Mouse (Mus musculus): ENCODE data around the gene Il17rc.
A peak's percentile ranks its signal among the peaks of the same experiment; 100 is the strongest.

Il17rc gene

DNA sequence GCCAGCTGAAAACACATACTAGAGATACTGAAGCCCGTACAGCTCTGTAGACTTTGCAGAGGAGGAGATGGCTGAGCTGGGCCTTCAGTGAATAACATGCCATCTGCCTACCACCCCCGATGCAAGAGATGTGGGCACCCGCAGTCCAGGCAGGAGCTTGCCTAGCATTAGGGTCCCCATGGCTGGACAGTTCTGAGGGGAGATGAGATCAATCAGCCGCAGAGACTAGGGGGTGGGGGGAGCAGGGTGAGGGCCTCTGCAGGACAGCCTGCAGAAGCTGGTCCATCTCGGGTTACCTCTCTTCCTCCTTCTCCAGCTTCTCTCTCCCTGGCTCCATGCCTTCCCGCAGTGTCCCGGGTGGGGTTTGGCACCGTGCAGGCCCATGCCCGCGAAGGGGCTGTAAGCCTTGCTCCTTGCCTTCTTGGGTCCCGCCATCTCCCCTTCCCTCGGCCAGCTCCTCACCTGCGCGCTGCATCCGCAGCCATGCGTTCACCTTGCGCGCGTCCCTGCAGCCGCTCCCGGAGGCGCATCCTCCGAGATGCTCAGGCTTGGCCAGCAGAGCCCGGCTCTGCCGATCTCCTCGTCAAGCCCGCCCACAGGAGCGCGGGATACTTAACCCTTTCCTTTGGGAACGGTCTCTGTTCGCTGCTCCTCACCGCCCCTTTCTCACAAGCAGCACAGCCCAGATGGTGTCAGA lies 30.3 kb downstream of the Il17rc start, which contains the start of gene Prrt3:
Gene Prrt3, minus strand, starts transcription at position 544 of the 697 bp plus-strand sequence.
- no peak for DNase-seq

DNA sequence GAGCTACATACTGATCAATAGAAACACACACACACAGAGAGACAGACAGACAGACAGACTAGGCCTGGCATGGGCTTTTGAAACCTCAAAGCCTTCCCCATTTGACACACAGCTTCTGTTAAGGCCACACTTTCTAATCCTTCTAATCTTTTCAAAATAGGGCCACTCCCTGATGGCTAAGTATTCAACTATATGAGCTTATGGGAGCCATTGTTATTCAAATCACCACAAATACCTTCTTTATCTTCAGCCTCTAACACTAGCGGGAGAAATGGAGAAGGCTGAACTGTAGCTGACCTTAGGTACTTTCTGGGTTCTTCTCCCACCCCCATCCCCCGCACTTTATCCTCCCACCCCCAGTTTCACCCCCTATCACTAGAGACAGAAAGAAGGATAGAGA lies 31.6 kb downstream of the Il17rc start:
- DNase-seq: no peak

DNA sequence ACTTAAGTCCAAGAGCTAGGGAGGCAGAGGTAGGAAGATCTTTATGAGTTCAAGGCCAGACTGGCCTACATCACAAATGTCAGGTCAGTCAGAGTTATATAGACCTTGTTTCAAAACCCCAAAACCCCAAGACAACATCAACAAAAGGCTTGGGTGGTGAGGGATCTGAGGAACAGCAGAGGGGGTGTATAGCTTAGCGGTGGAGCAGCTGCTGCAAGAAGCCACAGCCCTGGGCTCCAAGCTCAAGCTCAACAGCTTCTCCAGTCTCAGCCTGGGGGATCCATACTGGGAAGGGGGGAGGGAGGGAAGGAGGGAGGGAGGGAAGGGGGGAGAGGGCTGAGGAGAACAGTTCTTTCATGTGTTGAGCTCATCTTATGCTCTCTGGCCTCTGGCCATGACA lies 34.5 kb downstream of the Il17rc start:
- DNase-seq: no peak

DNA sequence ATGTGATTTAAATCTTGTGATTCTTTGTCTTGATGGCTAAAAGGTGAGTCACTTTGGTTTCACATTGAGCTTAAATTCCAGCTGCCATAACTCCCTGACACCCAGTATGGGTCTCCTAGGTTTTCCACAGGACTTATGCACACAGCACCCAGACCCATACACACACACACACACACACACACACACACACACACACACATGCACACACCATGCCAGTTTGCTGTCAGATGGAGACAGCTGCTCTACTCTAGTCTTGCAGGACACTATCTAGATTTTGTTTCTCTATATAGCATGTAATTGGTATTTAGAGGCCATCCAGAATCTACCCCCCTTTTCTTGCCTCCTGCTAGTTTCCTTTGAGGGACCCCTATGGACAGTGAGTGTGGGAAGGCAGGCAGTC lies 35.9 kb downstream of the Il17rc start:
- no peak for DNase-seq

DNA sequence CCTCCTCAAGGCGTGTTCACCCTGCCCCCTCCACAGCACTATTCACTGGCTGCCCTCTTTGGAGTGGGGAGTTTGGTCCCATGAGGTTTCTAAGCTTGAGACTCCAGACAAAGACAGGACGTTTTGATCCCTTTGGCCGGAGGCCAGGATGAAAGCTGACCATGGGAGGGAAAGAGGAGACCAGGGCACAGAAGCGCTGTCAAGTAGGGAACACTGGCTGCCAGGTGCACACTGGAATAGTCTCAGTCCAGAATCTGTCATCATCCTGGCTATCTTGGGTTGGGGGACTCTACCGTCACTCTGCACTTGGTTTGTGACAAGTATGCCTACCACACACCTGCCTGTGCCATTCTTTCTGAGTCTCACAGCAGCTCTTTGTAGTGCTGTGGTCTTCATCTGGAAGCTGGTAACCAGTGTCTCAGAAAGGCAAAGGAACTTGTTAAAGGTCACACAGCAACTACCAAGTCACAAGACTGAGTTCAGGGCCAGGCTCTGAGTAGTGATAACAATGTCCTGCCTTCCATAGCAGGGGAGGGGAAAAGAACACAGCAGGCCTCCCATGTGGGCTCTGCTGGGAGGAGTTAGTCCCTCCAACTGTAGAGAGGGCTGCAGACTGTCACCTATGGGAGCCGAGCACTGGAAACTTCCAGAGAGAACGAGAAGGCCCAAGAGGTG lies 37.2 kb downstream of the Il17rc start:
- no peak for DNase-seq

DNA sequence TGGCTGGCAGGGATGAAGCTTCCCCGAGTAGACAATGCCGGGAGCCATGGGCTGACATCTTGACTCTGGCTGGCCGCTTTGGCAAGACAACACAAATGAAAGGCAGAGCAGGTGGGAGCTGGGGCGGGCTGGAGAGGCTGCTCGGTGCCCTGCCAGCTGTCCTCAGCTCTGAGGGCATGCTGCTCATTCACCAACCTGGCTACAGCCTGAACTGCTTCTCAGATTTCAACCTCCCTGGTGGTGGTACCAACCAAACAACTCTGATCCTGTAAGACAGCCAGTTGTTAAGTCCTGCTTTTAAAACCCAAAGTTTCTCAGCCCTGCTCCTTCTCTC lies 37.7 kb downstream of the Il17rc start:
- peak; percentile 22 for DNase-seq

DNA sequence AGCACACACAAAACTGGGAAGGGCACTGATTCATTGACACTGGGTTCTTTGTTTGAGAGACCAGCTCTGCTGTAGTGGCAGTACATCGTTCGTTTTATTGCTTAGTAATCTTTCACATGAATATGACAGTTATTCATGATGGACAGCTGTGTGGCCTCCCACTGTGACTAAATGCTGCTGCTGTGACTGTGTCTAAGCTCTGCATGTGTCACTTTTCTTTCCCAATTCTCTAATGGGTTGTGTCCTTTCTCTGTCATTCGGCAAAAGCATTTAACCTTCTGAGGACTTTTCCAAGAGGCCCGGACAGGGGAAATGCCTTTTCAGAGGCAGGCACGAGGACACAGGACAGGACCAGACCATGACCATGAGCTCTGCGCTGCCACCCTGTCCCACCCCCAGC lies 42.7 kb downstream of the Il17rc start:
- no peak for DNase-seq

DNA sequence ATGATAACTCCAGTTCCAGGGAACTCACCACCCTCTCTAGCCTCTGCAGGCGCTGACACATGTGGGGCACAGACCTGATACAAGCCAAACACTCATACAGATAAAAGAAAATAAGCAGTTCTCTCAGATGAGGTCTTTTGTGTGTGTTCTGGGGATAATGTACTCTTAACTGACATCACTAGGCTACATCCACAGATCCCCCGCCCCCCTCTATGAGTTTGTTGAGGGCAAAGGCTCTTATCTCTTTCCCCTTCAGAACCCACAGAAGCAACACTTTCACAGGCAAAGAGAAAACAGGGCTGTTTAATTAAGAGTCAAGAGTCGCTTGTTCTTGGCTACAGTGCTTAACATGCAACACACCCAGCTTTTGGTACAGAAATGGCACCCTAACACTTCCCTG lies 43.4 kb downstream of the Il17rc start:
- no peak for DNase-seq

DNA sequence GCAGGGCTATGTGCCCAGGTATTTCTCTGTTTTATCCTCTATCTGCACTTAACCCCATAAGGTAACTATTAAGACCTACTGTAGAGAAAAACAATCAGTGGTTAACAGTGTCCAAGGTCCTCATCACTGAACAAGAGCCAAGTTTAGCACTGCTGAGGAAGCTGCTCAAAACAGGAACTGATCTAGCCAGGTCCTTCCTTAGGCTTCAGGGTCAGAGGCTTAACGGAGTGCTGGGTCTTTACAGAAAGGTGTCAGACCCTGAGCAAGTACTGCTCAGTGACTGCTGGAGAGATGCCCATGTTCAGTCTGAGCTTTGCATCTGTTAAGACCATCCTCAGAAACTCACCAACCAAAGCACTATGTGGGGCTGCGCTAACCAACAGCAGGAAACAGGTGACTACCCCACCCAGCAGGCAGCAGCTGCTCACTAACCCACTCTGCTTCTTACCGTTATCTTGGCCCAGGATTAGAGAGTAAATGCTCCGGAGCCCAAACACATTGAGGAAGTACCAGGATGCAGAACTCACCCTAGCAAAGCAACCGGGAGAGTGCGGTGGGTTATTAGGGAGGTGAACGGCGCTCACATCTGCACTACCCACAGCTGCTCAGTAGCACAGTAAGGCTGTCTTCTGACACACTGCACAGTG lies 46.3 kb downstream of the Il17rc start:
- peak; percentile 42 for DNase-seq

DNA sequence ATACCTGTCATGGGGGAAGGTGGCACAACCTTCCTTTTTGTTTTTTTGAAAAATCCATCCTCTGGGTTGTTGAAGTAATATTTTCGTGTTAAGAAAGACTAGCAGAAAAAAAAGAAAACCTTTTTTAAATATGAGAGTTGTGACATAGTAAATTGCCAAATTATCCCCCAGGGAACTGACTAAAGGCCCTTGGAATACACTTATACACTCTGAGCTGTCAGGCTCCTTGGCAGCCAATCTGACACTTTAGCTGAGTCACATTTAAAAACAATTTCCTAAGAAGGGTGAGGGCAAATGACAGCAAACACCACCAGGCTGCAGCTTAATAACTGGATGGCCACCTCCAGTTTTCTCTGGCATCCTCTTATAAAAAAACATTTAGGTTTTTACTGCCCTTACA lies 51.1 kb downstream of the Il17rc start:
- DNase-seq: no peak

DNA sequence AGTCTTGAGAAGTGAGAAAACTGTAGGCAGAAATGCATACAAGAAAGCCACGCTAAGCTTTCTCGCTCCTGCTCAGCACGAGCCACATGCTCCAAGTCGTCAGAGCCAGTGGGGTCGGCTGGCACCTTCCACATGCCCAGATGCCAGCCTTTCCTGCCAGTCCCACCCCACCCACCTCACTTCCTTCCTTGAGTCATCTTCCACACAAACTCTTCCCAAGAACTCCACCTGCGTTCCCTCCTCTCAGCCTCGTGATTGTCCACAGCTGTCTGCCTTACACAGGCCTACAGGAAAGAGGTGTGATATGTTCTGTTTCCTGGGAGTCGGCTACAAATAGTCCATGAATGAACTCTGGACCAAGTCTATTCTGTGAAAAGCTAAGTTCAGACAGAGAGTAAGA lies 52.2 kb downstream of the Il17rc start:
- no peak for DNase-seq

DNA sequence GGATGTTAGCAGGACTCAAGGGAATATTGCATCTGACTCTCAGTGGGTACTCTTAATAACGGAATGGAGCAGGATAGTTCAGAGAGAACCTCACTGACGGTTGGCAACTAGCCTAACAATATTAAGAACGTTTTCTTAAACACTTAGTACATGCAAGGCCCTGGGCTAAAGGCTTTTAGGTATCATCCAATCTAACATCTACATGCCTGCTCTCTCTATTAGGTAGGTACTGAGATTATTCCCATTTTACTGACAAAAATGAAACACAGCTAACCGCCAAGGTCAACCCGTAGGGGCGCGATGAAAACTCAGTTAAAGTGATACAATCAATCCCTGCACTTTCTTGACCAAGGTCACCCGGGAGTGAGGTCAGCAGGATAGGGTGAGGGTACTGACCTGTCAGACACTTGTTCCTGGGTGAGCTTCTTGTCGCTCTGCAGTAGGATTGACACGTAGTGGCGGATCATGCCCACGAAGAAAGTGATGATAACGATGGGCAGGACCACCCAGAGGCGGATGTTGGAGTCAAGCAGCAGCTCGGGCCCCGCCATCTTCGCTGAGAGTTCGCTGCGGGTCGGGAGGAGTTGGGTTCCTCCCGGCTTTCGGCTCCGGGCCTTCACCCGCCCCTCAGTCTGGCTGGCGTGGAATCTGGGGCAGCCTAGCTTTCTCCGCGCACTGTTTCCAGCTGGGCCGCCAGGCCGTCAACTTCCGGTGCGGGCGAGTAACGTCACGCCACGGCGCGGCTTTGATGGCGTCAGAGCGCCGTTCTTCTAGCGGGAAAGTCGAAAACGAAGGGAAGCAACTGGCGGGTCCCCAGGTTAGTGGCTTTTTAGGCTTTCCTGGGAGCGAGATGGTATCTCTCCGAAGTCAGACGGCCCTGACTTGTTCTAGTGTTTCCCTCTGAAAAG lies 60.0 kb downstream of the Il17rc start, which contains the start of the genes Emc3 and Fancd2:
Gene Emc3, minus strand, starts transcription at position 721 of the 908 bp plus-strand sequence.
Gene Fancd2, plus strand, starts transcription at position 751 of the 908 bp plus-strand sequence.
- DNase-seq: peak; percentile 96

DNA sequence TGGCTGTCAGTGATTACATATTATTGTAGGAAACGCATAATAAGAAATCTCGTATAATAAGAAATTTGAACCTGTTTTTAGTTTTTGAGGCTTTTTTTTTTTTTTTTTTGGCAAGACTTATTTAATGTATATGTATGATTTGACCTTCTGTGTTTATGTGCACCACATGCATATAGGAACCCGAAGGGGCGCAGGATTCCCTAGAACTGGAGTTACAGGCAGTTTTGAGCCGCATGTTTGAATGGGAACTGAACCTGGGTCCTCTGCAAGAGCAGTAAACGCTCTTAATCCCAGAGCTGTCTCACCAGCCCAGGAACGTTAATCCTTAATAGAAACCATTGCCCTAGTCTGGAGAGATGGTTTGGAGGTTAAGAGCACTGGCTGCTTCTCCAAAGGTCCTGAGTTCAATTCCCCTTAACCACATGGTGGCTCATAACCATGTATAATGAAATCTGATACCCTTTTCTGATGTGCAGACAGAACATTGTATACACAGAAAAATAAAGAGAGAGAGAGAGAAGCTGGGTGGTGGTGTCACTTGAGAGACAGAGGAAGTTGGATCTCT lies 60.7 kb downstream of the Il17rc start:
- DNase-seq: peak; percentile 17
